Mouse (Mus musculus): ENCODE results near the gene Sparc.

GRCm38 (mm10) chr11:55471467-55471866 is 48.5 kb upstream of the Sparc start:
- TF ChIP-seq CTCF (conservative IDR thresholded peaks at IDR 0.05; ENCODE audit: insufficient read depth, insufficient read length, low read depth, low read length): no peak
- no peak for TF ChIP-seq POLR2A (IDR thresholded peaks at IDR 0.05; ENCODE audit: low read depth, low read length)

Data from kidney, adult 2 months (tissue).